Mouse (Mus musculus): ENCODE results near the gene Dcp1b. TPM values are rescaled to one million over a fixed set of nuclear protein-coding genes. Genes with fewer than 3 reads are reported as not detected.

Gene Dcp1b
- polyA plus RNA-seq, 1 experiment from 2014 or later, result 14.2 TPM

GRCm38 (mm10) chr6:119239341-119240005 lies 64.4 kb downstream of the Dcp1b start:
- 82% methylated on average over 5 of the region's 5 CpGs for WGBS
- Histone ChIP-seq H3K27me3 (replicated peaks) (no peaks in the 10 kb centered on the region), H3K9ac (no peak overlapping the region), H3K27ac (no peak overlapping the region), H3K9me3 (no peaks in the 10 kb centered on the region), H3K4me3 (no peak overlapping the region), H3K4me2 (no peak overlapping the region), H3K36me3 (replicated peaks) (no peaks in the 10 kb centered on the region), H3K4me1 (0 out of 2 replicates have a peak, but pooled peaks cover 11% of the 10 kb centered on the region)
- no peak for ATAC-seq (replicated peaks)

DNA sequence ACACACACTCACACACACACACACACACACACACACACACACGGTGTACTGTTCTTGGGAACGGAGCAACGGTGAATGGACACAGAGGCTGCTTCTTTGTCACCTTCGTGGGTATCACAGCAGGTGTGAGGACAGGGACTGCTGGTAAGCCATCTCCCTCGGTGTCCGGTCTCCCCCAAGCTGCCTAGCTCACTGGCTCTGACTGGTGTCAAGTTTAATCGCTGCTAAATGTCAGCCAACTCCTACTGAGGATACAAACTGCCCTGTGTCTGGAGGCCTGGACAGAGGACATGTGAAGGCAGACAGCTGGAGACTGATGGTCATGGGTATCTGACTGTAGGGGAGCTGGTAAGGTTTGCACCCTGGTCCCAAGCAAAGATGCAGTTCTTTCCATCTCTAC lies 65.2 kb downstream of the Dcp1b start:
- Histone ChIP-seq H3K27me3 (replicated peaks) (no peaks in the 10 kb centered on the region), H3K36me3 (replicated peaks) (no peaks in the 10 kb centered on the region), H3K9me3 (no peaks in the 10 kb centered on the region), H3K9ac (no peak overlapping the region), H3K4me3 (no peak overlapping the region), H3K4me1 (0 out of 2 replicates have a peak, but pooled peaks cover 11% of the 10 kb centered on the region), H3K4me2 (no peak overlapping the region), H3K27ac (no peak overlapping the region)
- ATAC-seq (replicated peaks), result no peak
- WGBS, result 82% methylated on average over 7 of the region's 7 CpGs

- no peaks in the 10 kb centered on the region for H3K9me3 ChIP-seq
- 0 out of 2 replicates have a peak, but pooled peaks cover 10% of the 10 kb centered on the region for H3K4me1 ChIP-seq
- no peak overlapping the region for H3K9ac ChIP-seq
- WGBS, result 57% methylated on average over 21 of the region's 21 CpGs
- no peak overlapping the region for H3K4me2 ChIP-seq
- H3K27ac ChIP-seq, result no peak overlapping the region
- no peak overlapping the region for H3K4me3 ChIP-seq
- no peaks in the 10 kb centered on the region for H3K27me3 ChIP-seq (replicated peaks)
- no peak for ATAC-seq (replicated peaks)
- no peaks in the 10 kb centered on the region for H3K36me3 ChIP-seq (replicated peaks)
Observed at GRCm38 (mm10) chr6:119240871-119241705, 66.0 kb downstream of the Dcp1b start.

- Histone ChIP-seq H3K27ac (no peak overlapping the region), H3K4me3 (no peak overlapping the region), H3K9me3 (no peaks in the 10 kb centered on the region), H3K36me3 (replicated peaks) (no peaks in the 10 kb centered on the region), H3K27me3 (replicated peaks) (no peaks in the 10 kb centered on the region), H3K4me1 (no peaks in the 10 kb centered on the region), H3K9ac (no peak overlapping the region), H3K4me2 (no peak overlapping the region)
- no peak for ATAC-seq (replicated peaks)
- 64% methylated on average over 2 of the region's 2 CpGs for WGBS
Observed at GRCm38 (mm10) chr6:119246082-119246481, 71.0 kb downstream of the Dcp1b start.

- Histone ChIP-seq H3K27me3 (replicated peaks) (no peaks in the 10 kb centered on the region), H3K4me3 (no peak overlapping the region), H3K9ac (no peak overlapping the region), H3K27ac (no peak overlapping the region), H3K4me1 (no peaks in the 10 kb centered on the region), H3K4me2 (no peak overlapping the region), H3K9me3 (no peaks in the 10 kb centered on the region), H3K36me3 (replicated peaks) (no peaks in the 10 kb centered on the region)
- WGBS, result 88% methylated on average over 3 of the region's 3 CpGs
- no peak for ATAC-seq (replicated peaks)
Observed at GRCm38 (mm10) chr6:119248578-119248977, 73.5 kb downstream of the Dcp1b start.

- Histone ChIP-seq H3K4me3 (no peak overlapping the region), H3K9me3 (no peaks in the 10 kb centered on the region), H3K36me3 (replicated peaks) (no peaks in the 10 kb centered on the region), H3K4me1 (no peaks in the 10 kb centered on the region), H3K4me2 (no peak overlapping the region), H3K9ac (no peak overlapping the region), H3K27ac (no peak overlapping the region), H3K27me3 (replicated peaks) (no peaks in the 10 kb centered on the region)
- no peak for ATAC-seq (replicated peaks)
- 93% methylated on average over 10 of the region's 10 CpGs for WGBS
Observed at GRCm38 (mm10) chr6:119249726-119250125, 74.7 kb downstream of the Dcp1b start.

GRCm38 (mm10) chr6:119251704-119252103 lies 76.7 kb downstream of the Dcp1b start:
- 88% methylated on average over 4 of the region's 4 CpGs for WGBS

More at GRCm38 (mm10) chr6:119251704-119252103, 76.7 kb downstream of the Dcp1b start:
- Histone ChIP-seq H3K4me3 (no peak overlapping the region), H3K36me3 (replicated peaks) (no peaks in the 10 kb centered on the region), H3K9ac (no peak overlapping the region), H3K27ac (no peak overlapping the region), H3K9me3 (no peaks in the 10 kb centered on the region), H3K4me2 (no peak overlapping the region), H3K4me1 (no peaks in the 10 kb centered on the region), H3K27me3 (replicated peaks) (no peaks in the 10 kb centered on the region)
- no peak for ATAC-seq (replicated peaks)

Other genes starting within 250 kb of the Dcp1b start
- gene Cacna1c, start 21.2 kb downstream of the Dcp1b start, polyA plus RNA-seq (2015; fragmentation: Nextera tagmentation; extraction: Ambion mirVana), result 7.3 and 7.9 TPM in 2 replicates
- 0.54 and 1.1 TPM in 2 replicates for gene Cacna2d4, start 61.3 kb downstream of the Dcp1b start, polyA plus RNA-seq (2015; fragmentation: Nextera tagmentation; extraction: Ambion mirVana)
- 10.6 and 12.7 TPM in 2 replicates for gene Lrtm2, start 155.5 kb downstream of the Dcp1b start, polyA plus RNA-seq (2015; fragmentation: Nextera tagmentation; extraction: Ambion mirVana)
- gene Adipor2, start 242.5 kb downstream of the Dcp1b start, polyA plus RNA-seq (2015; fragmentation: Nextera tagmentation; extraction: Ambion mirVana), result 39.2 and 39.3 TPM in 2 replicates